Mouse (Mus musculus) heart, adult 11 months (tissue): ENCODE results near the gene Ap1g2.
A peak's percentile ranks its signal among the peaks of the same experiment; 100 is the strongest.

ENCODE experiments used
- DNase-seq: peaks from one replicate; pipeline ENCODE4 v3.0.0; 2022

The Ap1g2 gene

GRCm38 (mm10) chr14:55054191-55054749 is 52.1 kb downstream of the Ap1g2 start:
- peak; percentile 72 for DNase-seq

GRCm38 (mm10) chr14:55053708-55054190 is 52.6 kb downstream of the Ap1g2 start:
- peak; percentile 88 for DNase-seq

GRCm38 (mm10) chr14:55053050-55053449 is 53.3 kb downstream of the Ap1g2 start:
- no peak for DNase-seq

- peak; percentile 80 for DNase-seq
Observed at GRCm38 (mm10) chr14:55052496-55052895, 53.9 kb downstream of the Ap1g2 start.
